ENCODE assay signal across 8 mouse cellular contexts in the genomic region with DNA sequence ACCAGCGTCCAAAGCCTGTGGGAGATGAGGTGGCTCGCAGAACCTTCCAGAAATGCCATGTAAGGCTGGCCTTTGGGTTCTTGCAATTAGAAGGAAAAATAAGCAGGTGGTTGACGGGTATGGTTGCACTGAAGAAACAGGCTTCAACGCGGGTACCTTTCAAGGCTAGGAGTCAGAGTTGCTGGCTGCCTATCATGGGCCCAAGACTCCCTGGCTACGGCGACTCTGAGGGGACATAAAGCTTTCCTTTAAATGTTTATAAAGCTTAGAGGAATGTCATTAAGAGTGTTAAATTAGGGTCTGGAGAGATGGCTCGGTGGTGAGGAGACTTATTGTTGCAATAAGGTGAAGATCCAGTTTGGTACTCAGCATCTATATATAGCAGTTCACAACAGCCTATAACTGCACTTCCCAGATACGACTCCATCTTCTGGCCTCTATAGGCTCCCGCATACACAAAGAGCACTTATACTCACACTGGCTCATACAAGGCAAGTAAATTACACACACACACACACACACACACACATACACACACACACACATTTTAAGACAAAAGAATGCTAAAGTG. TPM values are rescaled to one million over a fixed set of nuclear protein-coding genes. Genes with fewer than 3 reads are reported as not detected.
DNase-seq lines count a peak whose midpoint lies in the region; ATAC-seq and TF ChIP-seq lines count a peak whose summit lies in the region.

No protein-coding gene starts in this region.

- H3K9me3 ChIP-seq in hindbrain, embryonic 10.5 days: no peaks in the 10 kb centered on the region

- TF ChIP-seq POLR2A in bone marrow macrophage, adult 2 months (IDR thresholded peaks at IDR 0.05; ENCODE audit: borderline replicate concordance, low read depth, low read length): no peak

- no peak for TF ChIP-seq CTCF in left cerebral cortex, adult 2 months (IDR thresholded peaks at IDR 0.05)
- TF ChIP-seq CTCF in bone marrow macrophage, adult 2 months (IDR thresholded peaks at IDR 0.05; ENCODE audit: low read depth, low read length): no peak

- peaks cover 11% of the 10 kb centered on the region; the same call in 1 of the 2 replicates for H3K27me3 ChIP-seq in hindbrain, embryonic 10.5 days (ENCODE audit: insufficient read depth, poor library complexity, severe bottlenecking)

- H3K4me1 ChIP-seq in bone marrow macrophage, adult 2 months (ENCODE audit: control insufficient read depth, insufficient read depth, low read length): peaks cover 12% of the 10 kb centered on the region
- peaks cover 8% of the 10 kb centered on the region for H3K4me1 ChIP-seq in hindbrain, embryonic 10.5 days (replicated peaks)

- peak; percentile 16; the same call in 1 of the 2 replicates for ATAC-seq in megakaryocyte progenitor cell, adult 5-6 weeks (replicated peaks; ENCODE audit: poor library complexity)
- ATAC-seq in erythroid progenitor cell, adult 5-6 weeks (replicated peaks; ENCODE audit: low FRiP score, poor library complexity, severe bottlenecking): no peak

- intact Hi-C loops in left cerebral cortex, adult 2 months (cut with DNase I): loop anchor here (1.0 to 5.0 kb wide), 4 partner anchors 74 to 487 kb away; no protein-coding TSS in a partner anchor

- WGBS in hindbrain, embryonic 10.5 days: 42% methylated on average over 10 of the region's 10 CpGs

- peak; percentile 42 to 49 for DNase-seq in left cerebral cortex, adult 2 months (ENCODE audit: extremely low spot score in 1 of 2, low spot score in 2 of 2)
- DNase-seq in left cerebral cortex, adult 9 months (ENCODE audit: low spot score in 2 of 2): no peak
- DNase-seq in hindbrain, embryonic 10.5 days (ENCODE audit: low spot score): peak; percentile 5
- DNase-seq in right cerebral cortex, postnatal 4 days: no peak
- no peak for DNase-seq in spleen, postnatal 4 days (ENCODE audit: low spot score in 2 of 2)

- no peaks in the 10 kb centered on the region for H3K36me3 ChIP-seq in hindbrain, embryonic 10.5 days

- peak overlapping the region; percentile 45 for H3K4me3 ChIP-seq in left cerebral cortex, adult 2 months
- H3K4me3 ChIP-seq in bone marrow macrophage, adult 2 months (ENCODE audit: insufficient read depth, low read length): peak overlapping the region; percentile 38
- H3K4me3 ChIP-seq in hindbrain, embryonic 10.5 days: peak overlapping the region; percentile 41

- H3K27ac ChIP-seq in left cerebral cortex, adult 2 months: peak overlapping the region; percentile 97
- H3K27ac ChIP-seq in bone marrow macrophage, adult 2 months (ENCODE audit: insufficient read depth, low read depth, low read length): peak overlapping the region; percentile 55
- H3K27ac ChIP-seq in hindbrain, embryonic 10.5 days: peak overlapping the region; percentile 76

RNA-seq across cellular contexts. Expression of a gene that starts 21.9 kb away (rescaled TPM):
- total RNA-seq in left cerebral cortex, adult 2 months (2021): 1 to 10 TPM; 4.1 to 4.2 TPM
- not detected in 2 replicates for polyA plus RNA-seq in bone marrow macrophage, adult 2 months (2012; ENCODE audit: insufficient read depth, insufficient read length, missing spikeins)
- not detected in 2 replicates for polyA plus RNA-seq in hindbrain, embryonic 10.5 days (2016; fragmentation: Nextera tagmentation; extraction: Ambion mirVana)
- total RNA-seq in megakaryocyte progenitor cell, adult 5-6 weeks (2015): not detected in 2 replicates
- not detected in 2 replicates for total RNA-seq in megakaryocyte progenitor cell, adult 5-6 weeks (2017)
- total RNA-seq in erythroid progenitor cell, adult 5-6 weeks (2015; ENCODE audit: low replicate concordance): not detected in 2 replicates
- not detected in 2 replicates for total RNA-seq in erythroid progenitor cell, adult 5-6 weeks (2017; ENCODE audit: low replicate concordance)

Comparison
In these comparisons a context has a peak if more than half of its experiments do, and no peak if none do; other contexts are left out.
1. DNase-seq: peak in left cerebral cortex, adult 2 months (2 of 2) and hindbrain, embryonic 10.5 days (single experiment); none in left cerebral cortex, adult 9 months (0 of 2), right cerebral cortex, postnatal 4 days (single experiment) and spleen, postnatal 4 days (0 of 2).
2. RNA of a gene that starts 21.9 kb away (total RNA-seq): 4.1 to 4.2 TPM in left cerebral cortex, adult 2 months; not detected in megakaryocyte progenitor cell, adult 5-6 weeks and not detected in erythroid progenitor cell, adult 5-6 weeks; every median in the first group is over 4 times any median in the second.
3. Peak in every context shown above with its lines, with median percentiles within 50 percentile points of each other: H3K27ac ChIP-seq and H3K4me3 ChIP-seq.